Comparison of ENCODE assay signal across 18 mouse cellular contexts in the genomic region with DNA sequence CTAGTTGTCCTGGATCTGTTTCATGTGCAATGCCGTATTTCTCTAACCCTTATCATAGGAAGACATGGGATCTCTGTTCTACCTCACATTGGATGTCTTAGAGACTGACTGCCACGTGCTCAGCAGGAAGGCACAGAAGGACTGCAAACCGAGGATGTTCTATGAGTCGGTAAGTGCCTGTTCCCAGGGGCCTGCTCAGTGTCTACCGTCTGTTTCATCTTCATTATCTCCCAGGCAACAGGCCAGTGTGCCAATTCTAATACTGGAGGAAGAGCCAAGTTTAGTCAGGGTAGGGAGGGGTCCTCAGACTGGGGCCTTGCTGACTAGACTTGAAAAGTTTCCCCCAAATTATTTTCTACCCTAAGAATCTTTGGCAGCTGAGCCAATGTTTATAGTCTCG. TPM values are rescaled to one million over a fixed set of nuclear protein-coding genes. Genes with fewer than 3 reads are reported as not detected.
DNase-seq lines count a peak whose midpoint lies in the region; ATAC-seq lines count a peak whose summit lies in the region.
"Had no signal": no experiment of that assay in that cellular context is flagged by ENCODE, and none has a peak within 500 bp of the region (broad histone marks: within the 10 kb centered on the region; RNA-seq: fewer than 3 reads in every experiment).

No protein-coding gene starts in this region.

- no peaks in the 10 kb centered on the region for H3K4me1 ChIP-seq in hindbrain, embryonic 14.5 days (replicated peaks; ENCODE audit: control insufficient read depth, insufficient read depth, low read length)
- H3K4me1 ChIP-seq in hindbrain, embryonic 11.5 days (replicated peaks; ENCODE audit: control insufficient read depth, insufficient read depth, low read length): no peaks in the 10 kb centered on the region

- H3K4me2 ChIP-seq in hindbrain, embryonic 14.5 days (replicated peaks): no peak overlapping the region
- no peak overlapping the region for H3K4me2 ChIP-seq in hindbrain, embryonic 11.5 days (replicated peaks; ENCODE audit: low read depth, low read length)
- H3K4me2 ChIP-seq: midbrain, embryonic 11.5 days had no signal

- no peak overlapping the region for H3K9ac ChIP-seq in hindbrain, embryonic 14.5 days
- H3K9ac ChIP-seq in hindbrain, embryonic 11.5 days (ENCODE audit: low read depth, low read length): no peak overlapping the region
- H3K9ac ChIP-seq: liver, embryonic 14.5 days had no signal

- H3K4me3 ChIP-seq in hindbrain, embryonic 14.5 days (replicated peaks; ENCODE audit: low read length): no peak overlapping the region
- H3K4me3 ChIP-seq in hindbrain, embryonic 11.5 days (ENCODE audit: low read depth, low read length): no peak overlapping the region
- H3K4me3 ChIP-seq: gastrocnemius, adult 2 months; heart, adult 2 months had no signal

- peak; percentile 51; the same call in 1 of the 2 replicates for ATAC-seq in hindbrain, embryonic 14.5 days (ENCODE audit: low FRiP score)
- ATAC-seq in hindbrain, embryonic 11.5 days (ENCODE audit: low FRiP score): no peak
- ATAC-seq in megakaryocyte progenitor cell, adult 5-6 weeks (replicated peaks; ENCODE audit: poor library complexity): no peak
- ATAC-seq: intestine, embryonic 16.5 days had no signal

- H3K9me3 ChIP-seq in hindbrain, embryonic 14.5 days (ENCODE audit: control insufficient read depth, low read length): no peaks in the 10 kb centered on the region
- no peaks in the 10 kb centered on the region for H3K9me3 ChIP-seq in hindbrain, embryonic 11.5 days (ENCODE audit: control insufficient read depth, low read length)

- no peak overlapping the region for H3K27ac ChIP-seq in hindbrain, embryonic 14.5 days
- H3K27ac ChIP-seq in hindbrain, embryonic 11.5 days (ENCODE audit: low read depth, low read length): no peak overlapping the region
- H3K27ac ChIP-seq: gastrocnemius, adult 2 months; heart, adult 2 months; liver, embryonic 14.5 days had no signal

- H3K36me3 ChIP-seq in hindbrain, embryonic 14.5 days (replicated peaks; ENCODE audit: control insufficient read depth, insufficient read depth): no peaks in the 10 kb centered on the region
- no peaks in the 10 kb centered on the region for H3K36me3 ChIP-seq in hindbrain, embryonic 11.5 days (ENCODE audit: control insufficient read depth, insufficient read depth, low read length)

- H3K27me3 ChIP-seq in hindbrain, embryonic 14.5 days (ENCODE audit: control insufficient read depth, insufficient read depth, low read length): no peaks in the 10 kb centered on the region
- H3K27me3 ChIP-seq in hindbrain, embryonic 11.5 days (ENCODE audit: control insufficient read depth, insufficient read depth, low read length): no peaks in the 10 kb centered on the region

- 56% methylated on average over 6 of the region's 6 CpGs for WGBS in hindbrain, embryonic 14.5 days
- 85% methylated on average over 6 of the region's 6 CpGs for WGBS in hindbrain, embryonic 11.5 days

- peak; percentile 48 for DNase-seq in hindbrain, embryonic 14.5 days (ENCODE audit: low spot score)
- no peak for DNase-seq in hindbrain, embryonic 11.5 days (ENCODE audit: low spot score)
- DNase-seq in right cerebral cortex, postnatal 4 days: peak; percentile 7
- DNase-seq in right cerebral cortex, postnatal 36 days (ENCODE audit: low spot score in 2 of 2): no peak
- DNase-seq in layer of hippocampus, adult 9-10 months (ENCODE audit: low spot score): peak; percentile 18
- no peak for DNase-seq in ovary, postnatal 36 days (ENCODE audit: low spot score)
- DNase-seq: cerebellum, adult 9-10 months; gastrocnemius, adult 2 months; heart, adult 2 months; heart, postnatal 10 days; kidney, postnatal 10 days; lung, postnatal 14 days had no signal

RNA-seq across cellular contexts. Expression of a gene that starts 11.4 kb away (rescaled TPM):
- polyA plus RNA-seq in hindbrain, embryonic 14.5 days (2014; fragmentation: Nextera tagmentation; extraction: Ambion mirVana): not detected in 2 replicates
- polyA plus RNA-seq in hindbrain, embryonic 11.5 days (2014; fragmentation: Nextera tagmentation; extraction: Ambion mirVana): not detected in 2 replicates
- not detected in 2 replicates for total RNA-seq in megakaryocyte progenitor cell, adult 5-6 weeks (2015)
- total RNA-seq in megakaryocyte progenitor cell, adult 5-6 weeks (2017): not detected in 2 replicates
- total RNA-seq: gastrocnemius, adult 2 months; heart, postnatal 10 days had no signal
- polyA plus RNA-seq: limb, embryonic 11.5 days; midbrain, embryonic 11.5 days; neural tube, embryonic 11.5 days had no signal

RNA-seq across cellular contexts. Expression of a gene that starts 21.3 kb away (rescaled TPM):
- 0.19 and 0.31 TPM in 2 replicates for polyA plus RNA-seq in hindbrain, embryonic 14.5 days (2014; fragmentation: Nextera tagmentation; extraction: Ambion mirVana)
- polyA plus RNA-seq in hindbrain, embryonic 11.5 days (2014; fragmentation: Nextera tagmentation; extraction: Ambion mirVana): 0.08 and 0.36 TPM in 2 replicates
- total RNA-seq in megakaryocyte progenitor cell, adult 5-6 weeks (2015): not detected in 2 replicates
- not detected in 2 replicates for total RNA-seq in megakaryocyte progenitor cell, adult 5-6 weeks (2017)
- total RNA-seq: gastrocnemius, adult 2 months; heart, adult 2 months; heart, postnatal 10 days had no signal
- polyA plus RNA-seq: heart, adult 2 months; intestine, embryonic 16.5 days; limb, embryonic 11.5 days; midbrain, embryonic 11.5 days had no signal

RNA-seq across cellular contexts. Expression of a gene that starts 38.5 kb away (rescaled TPM):
- polyA plus RNA-seq in hindbrain, embryonic 14.5 days (2014; fragmentation: Nextera tagmentation; extraction: Ambion mirVana): not detected in 2 replicates
- 0.11 TPM in 1 of 2 replicates, not detected in the other for polyA plus RNA-seq in hindbrain, embryonic 11.5 days (2014; fragmentation: Nextera tagmentation; extraction: Ambion mirVana)
- not detected in 2 replicates for total RNA-seq in megakaryocyte progenitor cell, adult 5-6 weeks (2015)
- total RNA-seq in megakaryocyte progenitor cell, adult 5-6 weeks (2017): not detected in 2 replicates
- total RNA-seq: gastrocnemius, adult 2 months had no signal
- polyA plus RNA-seq: limb, embryonic 11.5 days; neural tube, embryonic 11.5 days had no signal

Comparison
In these comparisons a context has a peak if more than half of its experiments do, and no peak if none do; other contexts are left out.
1. DNase-seq: peak in hindbrain, embryonic 14.5 days (single experiment), right cerebral cortex, postnatal 4 days (single experiment) and layer of hippocampus, adult 9-10 months (single experiment); none in hindbrain, embryonic 11.5 days (single experiment), right cerebral cortex, postnatal 36 days (0 of 2) and ovary, postnatal 36 days (single experiment).